Mouse (Mus musculus) heart, postnatal 0 days (tissue): ENCODE measurements around the gene Hif3a. TPM values are rescaled to one million over a fixed set of nuclear protein-coding genes. Genes with fewer than 3 reads are reported as not detected.
A peak's percentile ranks its signal among the peaks of the same experiment; 100 is the strongest.

ENCODE experiments used
- ATAC-seq: fragments of 200-750 bp; cut with Nextera tagmentation; 2 replicates; pipeline ENCODE4 v1.8.0; 2017; ENCODE audit warnings: low read depth, moderate number of reproducible peaks, moderate library complexity; ENCODE audit not compliant: insufficient read depth
- DNase-seq: peaks from one replicate; pipeline ENCODE4 v3.0.0-alpha.2; 2016; ENCODE audit warnings: low spot score
- H3K27ac ChIP-seq: fragments of 300-500 bp; sonication (generic); 2 replicates; pipeline ENCODE4 v1.5.1; 2014; ENCODE audit warnings: low read depth, mild to moderate bottlenecking
- H3K27me3 ChIP-seq: fragments of 300-500 bp; sonication (generic); 2 replicates; pipeline ENCODE4 v1.6.1; 2014; ENCODE audit warnings: low read length, mixed read lengths; ENCODE audit not compliant: control insufficient read depth, insufficient read depth
- H3K36me3 ChIP-seq: fragments of 300-500 bp; sonication (generic); replicated peaks from 2 replicates; pipeline ENCODE4 v1.6.1; 2014; ENCODE audit warnings: low read length, mixed read lengths; ENCODE audit not compliant: control insufficient read depth, insufficient read depth
- H3K4me1 ChIP-seq: fragments of 300-500 bp; sonication (generic); 2 replicates; pipeline ENCODE4 v1.6.1; 2014; ENCODE audit warnings: antibody characterized with exemption; ENCODE audit not compliant: control insufficient read depth, insufficient read depth
- H3K4me2 ChIP-seq: fragments of 300-500 bp; sonication (generic); 2 replicates; pipeline ENCODE4 v1.6.1; 2014; ENCODE audit warnings: low read depth, mild to moderate bottlenecking, low read length, moderate library complexity
- H3K4me3 ChIP-seq: fragments of 300-500 bp; sonication (generic); 2 replicates; pipeline ENCODE4 v1.5.1; 2014; ENCODE audit warnings: low read depth, low read length
- H3K9ac ChIP-seq: fragments of 300-500 bp; sonication (generic); replicated peaks from 2 replicates; pipeline ENCODE4 v1.6.1; 2014; ENCODE audit warnings: low read depth, low read length, mixed read lengths
- H3K9me3 ChIP-seq: fragments of 300-500 bp; sonication (generic); replicated peaks from 2 replicates; pipeline ENCODE4 v1.6.1; 2016; ENCODE audit warnings: low read length; ENCODE audit not compliant: control insufficient read depth
- CTCF ChIP-seq: IDR thresholded peaks from 2 replicates; pipeline ENCODE4 v1.5.1; 2016; ENCODE audit warnings: antibody characterized with exemption, control low read depth, low read depth
- EP300 ChIP-seq: IDR thresholded peaks from 2 replicates; pipeline ENCODE4 v1.6.1; 2016; ENCODE audit warnings: antibody characterized with exemption, low read depth
- WGBS: fragments of 180-500 bp; shearing (Covaris S2); extraction: QIAGEN DNeasy Blood & Tissue Kit; methylation state at CpG from one replicate; pipeline ENCODE4 v1.1.7; 2014; 5-methylcytosine and 5-hydroxymethylcytosine counted together
- polyA plus RNA-seq: library from polyadenylated mRNA; unstranded; fragments of >200 nt; fragmentation: Nextera tagmentation; extraction: Ambion mirVana; gene quantifications from 2 replicates; pipeline ENCODE4 v1.2.1, GENCODE M21; 2015
- total RNA-seq: library from RNA; depleted of rRNA; stranded (reverse); fragments of >200 nt; gene quantifications from 2 replicates; pipeline ENCODE4 v1.2.3, GENCODE M21; 2014; ENCODE audit warnings: low replicate concordance

Hif3a gene
- total and polyA plus RNA-seq, 2 experiments from 2014 or later: 4.2 to 35.5 TPM

DNA sequence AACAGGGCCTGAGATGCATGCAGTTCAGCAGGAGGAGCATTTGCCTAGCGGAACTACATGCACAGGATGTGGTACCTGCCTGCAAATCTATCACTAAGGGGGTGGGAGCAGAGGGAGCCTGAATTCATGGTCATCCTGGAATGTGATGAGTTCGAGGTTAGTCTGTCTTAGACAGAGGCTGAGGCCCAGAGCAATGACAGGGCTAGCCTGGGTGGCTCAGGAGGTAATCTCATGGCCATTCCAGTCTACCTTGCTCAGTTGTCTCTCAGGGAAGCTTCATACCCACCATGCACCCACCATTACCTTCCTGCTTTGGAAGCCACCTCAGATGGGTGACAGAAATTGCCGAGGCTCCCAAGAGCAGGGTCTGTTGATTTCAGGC is 2.8 kb downstream of the Hif3a start:
- Histone ChIP-seq H3K27me3 (no peaks in the 10 kb centered on the region), H3K9ac (peak overlapping the region; percentile 73), H3K27ac (peak overlapping the region; percentile 95), H3K9me3 (no peaks in the 10 kb centered on the region), H3K36me3 (peaks cover 7% of the 10 kb centered on the region; the same call in 1 of the 2 replicates), H3K4me1 (peaks cover 43% of the 10 kb centered on the region), H3K4me2 (peak overlapping the region; percentile 81), H3K4me3 (peak overlapping the region; percentile 62)
- DNase-seq (no peak), ATAC-seq (no peak)
- 38% methylated on average over 3 of the region's 3 CpGs for WGBS
- no peak for TF ChIP-seq EP300
- TF ChIP-seq CTCF: no peak

DNA sequence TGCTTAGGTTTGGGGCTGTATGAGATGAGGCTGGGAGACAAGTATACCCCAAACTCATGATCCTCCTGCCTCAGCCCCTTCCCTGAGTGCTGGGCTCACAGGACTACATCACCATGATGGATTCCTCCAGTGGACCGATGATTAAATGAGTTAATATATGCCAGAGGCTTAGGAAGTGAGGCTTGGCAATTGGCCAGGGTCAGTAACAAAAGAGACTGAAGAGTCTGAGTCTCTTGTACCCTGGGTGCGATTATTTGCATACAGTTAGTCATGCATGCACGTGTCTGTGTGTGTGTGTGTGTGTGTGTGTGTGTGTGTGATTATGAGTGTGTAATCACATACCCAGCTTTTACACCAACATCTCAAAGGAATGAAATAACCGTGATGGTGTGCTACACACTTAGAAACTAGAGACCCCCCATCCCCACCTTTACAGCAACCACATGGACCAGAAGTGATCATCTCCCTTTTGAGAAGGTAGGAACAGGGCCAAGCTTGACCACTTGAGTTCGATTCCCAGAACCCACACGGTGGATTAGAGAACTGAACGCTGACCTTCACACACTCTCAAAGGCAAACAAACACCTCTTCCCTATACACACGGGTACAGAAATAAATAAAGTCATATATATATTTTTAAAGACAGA is 3.3 kb downstream of the Hif3a start:
- peaks cover 12% of the 10 kb centered on the region; the same call in 1 of the 2 replicates for H3K36me3 ChIP-seq
- DNase-seq: peak; percentile 66
- TF ChIP-seq EP300: no peak
- no peak for TF ChIP-seq CTCF
- ATAC-seq: no peak
- peak overlapping the region; percentile 62; the same call in 1 of the 2 replicates for H3K4me3 ChIP-seq
- WGBS: 7% methylated on average over 8 of the region's 8 CpGs
- H3K4me1 ChIP-seq: peaks cover 43% of the 10 kb centered on the region
- H3K9ac ChIP-seq: peak overlapping the region; percentile 73
- peak overlapping the region; percentile 95 for H3K27ac ChIP-seq
- peak overlapping the region; percentile 81 for H3K4me2 ChIP-seq
- no peaks in the 10 kb centered on the region for H3K9me3 ChIP-seq
- no peaks in the 10 kb centered on the region for H3K27me3 ChIP-seq

DNA sequence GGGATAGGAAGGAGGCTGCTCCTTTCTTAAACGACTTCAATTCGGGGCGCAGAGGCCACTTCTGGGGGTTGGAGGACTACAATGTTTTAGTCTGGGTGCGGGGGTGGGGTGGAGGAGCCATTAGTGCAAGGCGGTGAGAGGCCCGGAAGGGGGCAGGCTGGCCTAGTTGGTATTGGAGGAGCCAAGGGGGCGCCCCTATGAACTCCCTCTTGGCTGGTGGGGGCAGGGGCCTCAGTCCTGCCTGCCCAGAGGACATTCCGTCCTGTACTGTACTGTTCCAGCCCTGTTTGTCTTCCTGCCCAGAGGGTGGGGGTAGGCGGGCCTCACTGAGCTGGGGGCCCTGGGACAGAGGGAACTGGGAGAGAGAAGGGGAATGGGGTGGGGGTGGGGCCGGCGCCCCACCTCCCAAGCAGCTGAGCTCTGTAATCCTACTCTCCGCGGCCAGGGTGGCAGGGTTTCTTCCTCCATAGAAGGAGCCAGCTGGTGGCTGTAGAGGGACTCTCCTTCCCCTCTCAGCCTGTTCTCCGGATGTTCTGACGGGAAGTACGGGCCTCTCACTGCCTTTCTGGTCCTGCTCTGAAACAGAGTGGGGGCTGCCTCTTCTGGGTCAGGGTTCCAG is 4.0 kb downstream of the Hif3a start:
- H3K27me3 ChIP-seq: no peaks in the 10 kb centered on the region
- peak overlapping the region; percentile 39 for H3K9ac ChIP-seq
- peaks cover 43% of the 10 kb centered on the region for H3K4me1 ChIP-seq
- H3K4me2 ChIP-seq: peak overlapping the region; percentile 81
- peak overlapping the region; percentile 95 for H3K27ac ChIP-seq
- peak; percentile 85 for ATAC-seq
- H3K9me3 ChIP-seq: no peaks in the 10 kb centered on the region
- TF ChIP-seq EP300 (peak; percentile 100), CTCF (peak; percentile 60)
- peaks cover 20% of the 10 kb centered on the region for H3K36me3 ChIP-seq
- H3K4me3 ChIP-seq: peak overlapping the region; percentile 1; the same call in 1 of the 2 replicates
- peak; percentile 97 for DNase-seq
- WGBS: under 1% methylated on average over 14 of the region's 16 CpGs

DNA sequence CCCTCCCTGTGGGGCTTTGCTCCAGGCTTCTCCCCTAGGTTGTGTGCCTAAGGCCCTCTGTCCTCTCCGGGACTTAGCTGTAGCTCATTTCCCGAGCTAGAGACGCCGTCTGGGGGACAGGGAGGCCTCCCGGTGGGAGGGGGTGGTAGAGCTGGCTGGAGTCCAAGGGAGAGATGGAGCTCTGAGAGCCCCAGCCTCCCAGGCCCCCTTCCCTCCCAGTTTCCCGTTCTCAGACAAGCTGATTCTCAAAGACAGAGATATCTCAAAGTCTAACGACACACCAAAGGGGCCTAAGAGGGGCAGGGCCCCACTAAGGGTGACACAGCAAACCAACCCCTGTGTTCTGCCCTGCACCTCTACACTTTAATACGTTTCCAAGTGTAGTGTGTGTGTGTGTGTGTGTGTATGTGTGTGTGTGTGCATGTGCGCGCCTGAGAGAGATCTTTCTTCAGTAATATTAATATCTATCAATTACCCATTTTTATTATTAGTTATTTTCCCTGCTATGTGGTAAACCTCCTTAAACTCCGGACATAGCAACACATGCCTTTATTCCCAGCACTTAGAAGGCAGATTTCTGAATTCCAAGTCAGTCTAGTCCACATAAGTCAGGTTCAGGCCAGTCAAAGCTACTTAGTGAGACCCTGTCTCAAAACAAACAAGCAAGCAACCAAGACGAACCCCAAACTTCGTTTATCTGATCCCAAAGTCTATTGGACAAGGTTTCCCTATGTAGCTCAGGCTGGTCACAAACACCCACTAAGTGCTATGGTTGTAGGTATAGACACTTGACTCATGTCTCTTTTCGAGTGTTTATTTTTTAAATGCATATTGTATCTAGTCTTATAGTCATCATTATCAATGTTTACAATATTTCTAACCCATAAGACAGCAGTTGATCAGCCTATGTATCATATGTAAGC is 5.4 kb downstream of the Hif3a start:
- Histone ChIP-seq H3K36me3 (peaks cover 30% of the 10 kb centered on the region), H3K27me3 (no peaks in the 10 kb centered on the region), H3K9me3 (no peaks in the 10 kb centered on the region), H3K27ac (peak overlapping the region; percentile 95), H3K4me3 (peak overlapping the region; percentile 55), H3K4me1 (peaks cover 43% of the 10 kb centered on the region), H3K4me2 (peak overlapping the region; percentile 89), H3K9ac (peak overlapping the region; percentile 73)
- DNase-seq (peak; percentile 62), ATAC-seq (no peak)
- 17% methylated on average over 14 of the region's 14 CpGs for WGBS
- TF ChIP-seq EP300 (peak; percentile 45; the same call in 1 of the 2 replicates), CTCF (no peak)

DNA sequence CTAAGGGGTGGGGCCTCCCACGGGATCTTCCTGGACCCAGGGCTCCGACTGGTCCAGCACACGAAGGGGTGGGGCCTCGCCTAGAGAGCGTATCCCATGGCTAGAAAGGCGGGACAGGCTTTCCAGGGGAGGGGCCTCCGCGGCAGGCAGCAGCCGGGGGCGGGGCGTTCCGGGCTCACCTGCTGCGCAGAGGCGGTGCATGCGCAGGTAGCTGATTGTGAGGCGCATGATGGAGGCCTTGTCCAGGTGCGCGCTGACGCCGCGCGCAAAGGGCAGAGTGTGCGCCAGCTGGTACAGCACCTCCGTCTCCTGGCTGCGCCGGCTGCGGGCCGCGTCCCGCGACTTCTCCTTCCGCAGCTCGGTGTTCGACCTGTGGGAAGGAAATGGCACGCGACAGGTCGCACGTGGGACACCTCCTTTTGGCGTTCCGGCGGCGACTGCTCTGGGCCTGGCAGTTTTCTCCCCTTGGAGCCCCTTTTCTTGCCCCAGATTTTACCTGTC is 6.1 kb downstream of the Hif3a start:
- Histone ChIP-seq H3K4me2 (peak overlapping the region; percentile 89), H3K27me3 (no peaks in the 10 kb centered on the region), H3K4me1 (peaks cover 40% of the 10 kb centered on the region), H3K9me3 (no peaks in the 10 kb centered on the region), H3K27ac (peak overlapping the region; percentile 95), H3K36me3 (peaks cover 35% of the 10 kb centered on the region), H3K9ac (peak overlapping the region; percentile 73), H3K4me3 (peak overlapping the region; percentile 55)
- DNase-seq (peak; percentile 94), ATAC-seq (peak; percentile 47)
- WGBS: 0% methylated on average over 34 of the region's 42 CpGs
- TF ChIP-seq EP300 (no peak), CTCF (no peak)
